Mouse (Mus musculus) CH12F3 (cell line): ENCODE data around the gene Rab20.

Experiments
- in situ Hi-C: fragments of 300-500 bp; cut with MboI; formaldehyde crosslinking; loops from 2 replicates; pipeline ENCODE4 v1.14.3; 2020; ENCODE audit warnings: low sequenced_read_pairs

Gene Rab20

GRCm38 (mm10) chr8:11414304-11414703 is 64.2 kb downstream of the Rab20 start:
- in situ Hi-C loops, result no loop called here

GRCm38 (mm10) chr8:11412450-11412849 is 66.1 kb downstream of the Rab20 start:
- in situ Hi-C loops, result no loop called here

DNA sequence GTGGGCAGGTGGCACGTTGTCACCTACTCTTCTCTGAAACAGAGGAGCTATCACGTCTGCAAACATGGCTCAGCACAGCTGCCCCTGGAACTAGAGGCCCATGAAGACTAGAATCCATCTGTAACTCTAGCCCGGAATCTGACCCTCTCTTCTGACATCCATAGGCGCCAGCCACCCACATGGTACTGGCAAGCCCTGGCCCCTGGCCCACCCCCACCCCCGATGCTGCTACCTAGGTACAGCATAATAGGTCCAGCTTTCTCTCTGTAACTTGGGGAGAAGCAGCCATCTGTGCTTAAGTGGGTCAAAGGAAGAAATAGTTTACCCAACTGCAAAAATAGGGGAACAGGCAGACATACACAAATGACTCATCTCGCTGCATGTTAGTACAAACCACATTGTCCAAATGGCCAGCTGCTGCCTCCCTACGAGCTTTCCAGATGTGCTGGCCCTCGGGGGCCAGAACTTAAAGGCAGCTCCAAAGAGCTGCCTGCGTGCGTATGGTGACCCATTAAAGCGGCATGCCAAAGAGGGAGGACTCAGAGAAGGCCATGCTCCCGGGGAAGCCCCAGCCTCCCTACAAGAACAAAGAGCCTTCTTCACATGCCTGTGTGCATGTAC is 66.9 kb downstream of the Rab20 start:
- in situ Hi-C loops, result no loop called here

GRCm38 (mm10) chr8:11405722-11406481 is 72.6 kb downstream of the Rab20 start:
- in situ Hi-C loops, result no loop called here

DNA sequence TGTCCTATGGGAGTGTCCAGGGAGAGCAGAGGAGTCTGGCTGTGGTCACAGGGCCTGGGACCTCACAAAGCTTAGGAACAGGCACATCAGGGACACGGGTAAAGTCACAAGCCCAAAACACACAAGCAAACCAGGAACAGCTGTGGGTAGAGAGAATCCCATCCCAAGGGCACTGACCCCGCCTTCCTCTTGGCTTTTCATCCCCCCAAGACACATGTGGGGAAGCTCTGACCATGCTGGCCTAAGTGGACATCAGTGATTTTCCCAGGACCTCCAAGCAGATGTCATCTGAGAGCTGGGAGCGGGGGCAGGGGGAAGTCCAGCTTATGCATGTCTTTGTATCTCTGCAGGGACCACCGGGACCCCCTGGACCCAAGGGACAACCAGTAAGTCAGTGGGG is 73.9 kb downstream of the Rab20 start:
- in situ Hi-C loops, result no loop called here

DNA sequence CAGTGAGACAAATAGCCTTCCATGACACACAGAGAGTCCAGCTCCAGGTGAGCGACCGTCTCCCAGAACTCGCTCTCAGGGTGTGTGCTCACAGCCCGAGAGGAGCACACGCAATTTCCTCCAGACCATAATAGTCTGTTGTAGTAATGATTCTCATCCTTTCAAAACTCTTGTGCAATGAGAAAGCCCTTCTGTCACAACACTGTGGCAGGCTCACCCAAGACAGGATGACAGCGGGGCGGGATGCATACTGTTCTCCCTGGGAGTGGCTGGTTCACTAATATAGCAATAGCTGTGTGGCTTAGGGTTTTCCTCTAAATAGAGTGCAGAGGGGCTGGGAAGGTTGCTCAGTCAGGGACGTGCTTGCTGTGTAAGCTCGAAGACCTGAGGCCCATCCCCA is 74.7 kb downstream of the Rab20 start:
- in situ Hi-C loops, result no loop called here
